Mouse (Mus musculus) stomach, postnatal 0 days (tissue): Measurements from ENCODE around the gene 4933421I07Rik.

Source experiments
- CTCF ChIP-seq: IDR thresholded peaks from 2 replicates; pipeline ENCODE4 v1.5.1; 2016; ENCODE audit warnings: antibody characterized with exemption, low read depth, mild to moderate bottlenecking, moderate library complexity
- EP300 ChIP-seq: optimal IDR thresholded peaks from 2 replicates; pipeline ENCODE3; 2016; ENCODE audit warnings: antibody characterized with exemption

DNA sequence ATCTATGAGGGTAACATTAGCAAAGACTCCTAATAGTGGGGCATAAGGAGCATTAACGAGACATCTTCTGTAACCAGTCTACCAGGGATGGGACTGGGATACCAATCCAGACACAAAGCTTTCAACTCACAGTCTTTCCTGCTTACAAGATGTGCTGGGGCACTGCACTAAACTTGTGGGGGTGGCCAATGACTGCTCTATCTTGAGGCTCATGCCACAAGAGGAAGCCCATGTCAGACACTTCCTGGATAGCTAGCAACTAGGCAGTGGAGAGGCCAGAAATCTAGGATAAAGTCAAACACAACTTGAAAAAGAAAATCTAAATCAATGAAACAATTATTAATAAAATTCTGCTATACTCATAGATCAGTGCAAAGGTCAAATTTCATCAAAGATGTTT, 48.3 kb upstream of the 4933421I07Rik start:
- TF ChIP-seq CTCF = no peak
- no peak for TF ChIP-seq EP300
